Mouse (Mus musculus) embryonic fibroblast, embryonic 13.5 days (primary cell): ENCODE results near the gene Prickle2. TPM values are rescaled to one million over a fixed set of nuclear protein-coding genes. Genes with fewer than 3 reads are reported as not detected.

ENCODE experiments used
- H3K27ac ChIP-seq: 2 replicates; pipeline ENCODE4 v1.5.1; 2012; ENCODE audit warnings: low read length, control low read depth, inconsistent platforms; ENCODE audit not compliant: insufficient read depth
- H3K4me1 ChIP-seq: 2 replicates; pipeline ENCODE4 v1.6.1; 2011; ENCODE audit warnings: low read length; ENCODE audit not compliant: control insufficient read depth, insufficient read depth
- H3K4me3 ChIP-seq: 2 replicates; pipeline ENCODE4 v1.5.1; 2011; ENCODE audit warnings: mild to moderate bottlenecking, control low read depth, low read length; ENCODE audit not compliant: insufficient read depth
- CTCF ChIP-seq: IDR thresholded peaks from 2 replicates; pipeline ENCODE4 v1.5.1; 2011; ENCODE audit warnings: mild to moderate bottlenecking, control low read depth, low read length, moderate library complexity, borderline replicate concordance; ENCODE audit not compliant: insufficient read depth
- POLR2A ChIP-seq: IDR thresholded peaks from 2 replicates; pipeline ENCODE4 v1.6.1; 2011; ENCODE audit warnings: low read depth, mild to moderate bottlenecking, control low read depth, low read length, moderate library complexity
- polyA plus RNA-seq: library from polyadenylated mRNA; stranded (reverse); fragments of >200 nt; gene quantifications from 2 replicates; pipeline ENCODE4 v1.2.4, GENCODE M21; 2011; ENCODE audit warnings: low read depth; ENCODE audit not compliant: missing spikeins, insufficient read length

Prickle2 gene
- polyA plus RNA-seq, 1 experiment, result 10.4 TPM

DNA sequence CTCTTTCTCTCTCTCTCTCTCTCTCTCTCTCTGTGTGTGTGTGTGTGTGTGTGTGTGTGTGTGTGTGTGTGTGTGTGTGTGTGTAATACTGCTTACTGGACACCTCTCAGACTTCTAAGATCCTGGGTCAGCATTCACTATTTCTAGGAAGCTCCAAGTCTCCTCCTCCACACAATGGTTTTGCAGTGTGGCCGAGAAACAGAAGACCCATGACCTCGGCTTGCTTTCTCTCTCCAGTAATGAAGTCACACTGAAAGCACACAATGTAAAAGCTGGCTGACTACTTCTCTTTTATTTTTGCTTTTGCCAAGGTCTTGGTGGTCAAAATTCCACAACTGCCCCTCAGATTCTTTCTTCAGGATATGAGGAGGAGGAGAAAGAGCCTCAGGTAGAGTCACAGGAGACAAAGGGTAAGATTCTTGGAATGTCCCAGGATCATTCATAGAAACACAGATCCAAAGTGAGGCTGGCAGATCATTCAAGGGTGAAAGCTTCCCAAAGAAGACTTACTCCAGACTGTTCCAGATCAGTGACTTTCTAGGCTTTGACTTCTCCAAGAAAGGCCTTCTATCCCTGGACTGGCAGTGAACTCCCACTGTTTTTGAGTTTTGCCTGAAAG, 93.7 kb downstream of the Prickle2 start:
- Histone ChIP-seq H3K4me1 (peaks cover 15% of the 10 kb centered on the region), H3K4me3 (no peak overlapping the region), H3K27ac (no peak overlapping the region)
- no peak for TF ChIP-seq CTCF

DNA sequence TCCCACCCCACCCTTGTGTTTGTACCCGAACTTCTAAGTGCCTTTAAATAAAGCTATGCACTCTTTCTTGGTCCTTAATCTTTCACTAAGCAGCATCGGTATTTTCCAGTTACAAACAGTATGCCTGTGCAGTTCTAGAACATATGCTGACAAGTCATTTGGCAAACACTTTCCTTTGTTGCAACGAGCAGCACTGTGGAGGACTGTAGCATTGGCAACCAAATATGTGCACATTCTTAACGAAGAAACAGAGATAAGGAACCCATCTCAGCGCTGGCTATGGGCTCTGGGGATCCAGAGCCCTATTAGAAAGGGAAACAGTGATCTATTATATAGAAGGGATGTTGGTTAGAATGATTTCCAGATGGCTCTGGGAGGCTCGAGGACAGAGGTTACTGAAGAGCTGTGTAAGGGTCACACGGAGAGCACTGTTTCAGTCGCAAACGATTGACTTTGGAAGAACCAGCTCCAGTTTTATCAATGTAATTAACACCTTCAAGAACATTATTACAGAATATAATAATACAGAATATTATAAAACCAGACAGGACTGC, 96.2 kb downstream of the Prickle2 start:
- Histone ChIP-seq H3K27ac (peak overlapping the region; percentile 58; the same call in 1 of the 2 replicates), H3K4me1 (peaks cover 15% of the 10 kb centered on the region), H3K4me3 (no peak overlapping the region)
- TF ChIP-seq POLR2A, result no peak
- TF ChIP-seq CTCF, result no peak

DNA sequence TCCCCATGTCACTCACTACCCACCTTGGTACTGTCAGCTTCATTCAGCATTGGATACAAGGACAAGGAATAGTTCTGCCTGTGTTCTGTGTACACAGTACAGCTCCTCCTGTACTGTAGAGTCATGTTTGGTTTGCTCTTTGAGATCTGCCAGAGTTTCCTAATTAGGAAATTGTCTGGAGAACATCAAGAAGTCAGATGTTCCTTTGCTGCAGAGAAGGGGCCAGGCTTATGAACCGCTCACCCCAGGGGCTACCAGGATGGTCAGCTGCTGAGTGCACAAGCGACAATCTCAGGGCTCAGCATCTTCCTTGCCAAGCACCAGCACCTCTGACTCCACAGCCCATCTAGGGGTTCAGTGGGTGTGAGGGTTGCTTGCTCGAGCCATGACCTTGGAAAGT, 96.9 kb downstream of the Prickle2 start:
- no peak for TF ChIP-seq CTCF
- TF ChIP-seq POLR2A, result no peak
- H3K27ac ChIP-seq, result peak overlapping the region; percentile 58
- no peak overlapping the region for H3K4me3 ChIP-seq
- H3K4me1 ChIP-seq, result peaks cover 15% of the 10 kb centered on the region

- H3K27ac ChIP-seq, result no peak overlapping the region
- TF ChIP-seq CTCF (no peak), POLR2A (no peak)
- no peak overlapping the region for H3K4me3 ChIP-seq
- peaks cover 15% of the 10 kb centered on the region for H3K4me1 ChIP-seq
Observed at GRCm38 (mm10) chr6:92605156-92605555, 100.8 kb downstream of the Prickle2 start.

DNA sequence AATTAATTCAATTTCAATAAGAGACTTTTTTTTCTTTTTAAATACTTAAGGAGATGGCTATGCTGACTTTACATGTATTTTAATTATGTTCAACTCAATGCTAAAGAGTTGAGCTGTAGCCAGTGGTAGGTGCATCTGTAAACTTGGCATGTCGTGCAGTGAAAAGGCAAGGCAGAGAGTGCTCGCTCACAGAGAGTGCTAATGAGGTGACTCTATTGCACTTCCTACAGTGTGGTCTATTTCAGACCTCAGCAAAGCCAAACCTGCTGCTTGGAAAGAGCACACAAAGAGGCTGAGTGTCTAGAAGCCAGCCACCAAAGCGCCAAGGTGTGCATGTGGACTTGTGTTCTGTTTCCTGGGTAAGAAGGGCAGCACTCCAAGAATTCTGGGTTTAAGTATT, 109.6 kb downstream of the Prickle2 start:
- no peak overlapping the region for H3K27ac ChIP-seq
- no peak overlapping the region for H3K4me3 ChIP-seq
- no peak for TF ChIP-seq POLR2A
- no peak for TF ChIP-seq CTCF
- H3K4me1 ChIP-seq, result no peaks in the 10 kb centered on the region

DNA sequence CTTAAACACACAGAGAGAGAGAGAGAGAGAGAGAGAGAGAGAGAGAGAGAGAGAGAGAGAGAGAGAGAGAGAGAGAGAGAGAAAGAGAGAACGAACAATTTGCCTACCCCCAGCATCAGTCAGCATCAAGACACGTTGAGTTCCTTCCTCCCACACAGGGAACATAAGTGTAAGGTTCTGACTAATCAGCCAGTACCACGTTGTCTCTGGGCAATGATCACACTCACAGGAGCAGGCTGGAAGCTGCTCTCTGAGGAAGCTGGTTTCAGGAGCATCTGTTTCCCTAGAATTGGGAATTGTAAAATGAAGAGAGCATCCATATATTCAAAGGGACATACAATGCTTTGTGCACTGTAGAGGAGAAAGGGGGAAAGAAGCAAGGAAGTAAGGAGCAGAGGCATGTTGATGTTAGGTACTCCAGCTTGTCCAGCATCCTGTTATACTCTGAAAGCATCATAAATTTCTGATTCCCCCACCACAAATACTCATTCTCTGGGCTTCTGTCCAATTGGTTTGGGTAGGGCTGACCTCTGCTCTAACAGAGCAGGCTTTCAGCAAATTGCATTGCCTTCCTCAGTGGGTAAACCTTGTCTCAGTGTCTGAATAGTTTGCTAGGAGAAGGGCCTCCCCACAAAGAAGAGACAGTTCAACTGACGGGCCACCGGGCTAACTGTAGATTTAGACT, 116.4 kb downstream of the Prickle2 start:
- H3K27ac ChIP-seq, result peak overlapping the region; percentile 67
- 0 out of 2 replicates have a peak, but pooled peaks cover 4% of the 10 kb centered on the region for H3K4me1 ChIP-seq
- no peak for TF ChIP-seq POLR2A
- no peak for TF ChIP-seq CTCF
- no peak overlapping the region for H3K4me3 ChIP-seq

GRCm38 (mm10) chr6:92584026-92584425, 121.9 kb downstream of the Prickle2 start:
- TF ChIP-seq CTCF (no peak), POLR2A (no peak)
- Histone ChIP-seq H3K27ac (no peak overlapping the region), H3K4me3 (no peak overlapping the region), H3K4me1 (no peaks in the 10 kb centered on the region; the same call in 1 of the 2 replicates)

DNA sequence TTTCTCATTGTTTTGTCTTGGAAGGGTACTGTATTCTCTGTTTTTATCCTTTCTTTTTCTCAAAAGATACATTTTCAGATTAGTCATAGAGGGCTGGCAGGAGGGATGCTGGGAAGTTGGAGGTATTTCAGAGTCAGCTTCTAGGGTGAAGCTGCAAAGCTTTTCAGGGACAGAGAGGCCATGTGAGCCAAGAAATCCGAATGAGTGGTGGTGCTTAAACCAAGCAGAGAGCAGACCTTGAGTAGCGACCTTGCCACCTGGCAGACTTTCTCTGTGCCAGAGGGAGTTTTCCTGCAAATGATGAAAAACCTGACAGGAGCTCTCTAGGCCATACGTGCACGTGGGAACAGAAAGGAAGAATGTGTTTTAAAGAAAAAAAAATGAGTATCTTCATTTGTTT, 130.7 kb downstream of the Prickle2 start:
- TF ChIP-seq POLR2A, result no peak
- TF ChIP-seq CTCF, result no peak

DNA sequence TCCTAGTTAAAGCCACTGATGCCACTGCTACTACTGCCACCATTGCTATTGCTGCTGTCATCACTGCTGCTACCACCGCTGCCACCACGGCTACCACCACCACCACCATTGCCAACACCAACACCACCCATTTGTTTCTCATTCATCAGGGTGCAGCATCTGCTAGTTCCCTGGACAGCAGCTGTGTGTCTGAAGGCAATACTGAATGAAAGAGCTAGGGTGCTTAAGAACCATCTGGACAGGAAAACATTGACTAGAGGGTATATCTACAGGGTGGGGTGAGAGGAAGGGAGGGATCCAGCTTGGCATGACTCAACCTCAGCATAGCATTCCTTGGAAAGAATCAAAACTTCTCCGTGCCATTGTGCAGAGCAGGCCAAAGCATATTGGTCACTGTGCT, 133.8 kb downstream of the Prickle2 start:
- Histone ChIP-seq H3K27ac (no peak overlapping the region), H3K4me1 (peaks cover 9% of the 10 kb centered on the region), H3K4me3 (no peak overlapping the region)
- TF ChIP-seq POLR2A, result no peak
- no peak for TF ChIP-seq CTCF

More for the DNA sequence above, 130.7 kb downstream of the Prickle2 start:
- Histone ChIP-seq H3K4me3 (no peak overlapping the region), H3K27ac (peak overlapping the region; percentile 73; the same call in 1 of the 2 replicates), H3K4me1 (peaks cover 9% of the 10 kb centered on the region)

GRCm38 (mm10) chr6:92570090-92570489, 135.9 kb downstream of the Prickle2 start:
- no peak overlapping the region for H3K4me3 ChIP-seq

DNA sequence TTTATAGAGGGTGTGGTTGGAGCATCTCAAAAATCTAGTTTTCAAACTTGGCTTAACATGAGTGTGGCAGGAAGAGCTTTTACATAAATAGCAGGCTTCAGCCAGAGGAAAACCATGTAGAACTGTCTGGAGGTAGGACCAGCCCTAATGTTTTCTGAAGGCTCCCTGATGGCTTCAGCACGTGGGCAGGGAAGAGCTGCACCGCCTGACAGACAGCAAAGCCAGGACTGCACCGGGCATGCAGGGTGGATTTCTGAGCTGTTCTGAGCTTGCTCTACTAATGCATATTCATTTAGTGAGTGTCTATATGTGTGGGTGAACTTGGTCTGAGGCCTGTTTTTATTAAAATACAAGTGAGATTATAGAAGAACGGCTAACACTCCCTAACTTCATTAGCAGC, 136.7 kb downstream of the Prickle2 start:
- no peak overlapping the region for H3K4me3 ChIP-seq
- TF ChIP-seq CTCF, result no peak
- TF ChIP-seq POLR2A, result no peak
- peaks cover 5% of the 10 kb centered on the region; the same call in 1 of the 2 replicates for H3K4me1 ChIP-seq
- no peak overlapping the region for H3K27ac ChIP-seq

More at GRCm38 (mm10) chr6:92570090-92570489, 135.9 kb downstream of the Prickle2 start:
- H3K27ac ChIP-seq, result no peak overlapping the region
- TF ChIP-seq POLR2A, result no peak
- TF ChIP-seq CTCF, result no peak
- H3K4me1 ChIP-seq, result peaks cover 5% of the 10 kb centered on the region; the same call in 1 of the 2 replicates
